Mouse (Mus musculus) urinary bladder, adult 2 months (tissue): ENCODE results near the gene Fgd3. TPM values are rescaled to one million over a fixed set of nuclear protein-coding genes. Genes with fewer than 3 reads are reported as not detected.

Source experiments
- DNase-seq: peaks from one replicate; pipeline ENCODE4 v3.0.0; 2022; ENCODE audit warnings: low spot score
- polyA plus RNA-seq: library from polyadenylated mRNA; depleted of rRNA; stranded (reverse); fragments of >200 nt; gene quantifications from 2 replicates; pipeline ENCODE4 v1.2.3, GENCODE M21; 2012

Gene Fgd3
- polyA plus RNA-seq, 1 experiment = 7.2 TPM

DNA sequence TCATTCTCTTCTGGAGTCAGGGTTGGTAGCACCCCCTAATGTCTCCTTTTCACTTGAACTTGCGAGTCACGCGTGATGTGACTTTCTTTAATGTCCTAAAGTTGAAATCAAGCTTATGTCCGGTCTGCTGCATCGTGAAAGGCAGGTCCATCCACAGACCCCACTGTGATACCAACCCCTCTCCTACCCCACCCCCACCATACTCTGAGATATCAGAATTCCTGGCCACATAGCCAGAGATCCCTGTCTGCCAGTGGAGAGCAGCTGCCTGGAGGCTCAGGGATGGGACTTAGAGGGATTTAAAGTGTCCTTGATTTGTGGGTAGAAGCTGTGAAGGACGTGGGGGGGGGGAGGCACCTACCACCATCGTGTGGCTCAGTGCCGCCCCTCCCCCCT is 71.6 kb downstream of the Fgd3 start, which contains the start of gene Susd3:
Gene Susd3 (minus strand): TSS at position 240 of the 396 bp plus-strand sequence.
- no peak for DNase-seq

GRCm38 (mm10) chr13:49247740-49248466 is 72.2 kb downstream of the Fgd3 start:
- no peak for DNase-seq

GRCm38 (mm10) chr13:49247232-49247739 is 72.8 kb downstream of the Fgd3 start:
- DNase-seq = no peak

- DNase-seq = no peak
These were observed 73.5 kb downstream of the Fgd3 start for GRCm38 (mm10) chr13:49246626-49247025.

DNA sequence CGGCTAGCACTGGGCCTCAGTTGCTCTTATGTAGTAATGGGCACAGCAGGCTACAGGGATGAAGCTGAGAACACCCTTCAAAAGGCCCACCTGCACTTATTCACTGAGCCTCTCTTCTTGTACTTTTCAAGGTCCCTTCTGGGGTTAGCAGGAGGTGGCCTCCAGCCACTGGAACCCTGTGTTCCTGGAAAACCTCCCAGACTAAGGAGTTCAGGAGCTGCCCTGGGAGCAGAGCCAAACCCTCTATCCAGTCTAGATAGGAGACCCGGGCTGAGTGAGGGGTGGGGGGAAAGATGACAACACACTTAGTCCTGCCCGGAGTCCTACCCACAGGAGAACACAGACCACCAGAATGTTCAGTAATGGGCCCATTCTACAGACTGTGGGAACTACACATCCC is 74.1 kb downstream of the Fgd3 start:
- no peak for DNase-seq

DNA sequence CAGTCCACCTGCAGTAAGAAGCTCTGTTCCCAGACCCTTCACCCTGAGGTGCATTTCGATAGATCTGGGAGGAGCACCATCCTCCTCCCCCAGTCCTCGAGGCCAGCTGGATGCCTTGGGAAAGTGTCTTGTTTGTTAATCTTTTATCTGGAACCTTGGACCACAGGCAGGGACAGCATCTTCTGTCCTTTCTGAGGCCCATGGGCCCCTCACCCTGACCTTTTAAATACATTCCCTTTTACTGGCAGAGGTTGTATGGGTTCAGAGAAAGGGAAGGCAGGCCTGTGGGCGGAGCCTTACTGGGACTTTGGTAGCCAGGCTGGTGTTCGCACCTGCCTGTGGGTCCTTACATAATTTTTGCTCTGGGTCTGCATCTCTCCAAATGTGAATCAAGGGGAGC is 74.9 kb downstream of the Fgd3 start:
- no peak for DNase-seq

DNA sequence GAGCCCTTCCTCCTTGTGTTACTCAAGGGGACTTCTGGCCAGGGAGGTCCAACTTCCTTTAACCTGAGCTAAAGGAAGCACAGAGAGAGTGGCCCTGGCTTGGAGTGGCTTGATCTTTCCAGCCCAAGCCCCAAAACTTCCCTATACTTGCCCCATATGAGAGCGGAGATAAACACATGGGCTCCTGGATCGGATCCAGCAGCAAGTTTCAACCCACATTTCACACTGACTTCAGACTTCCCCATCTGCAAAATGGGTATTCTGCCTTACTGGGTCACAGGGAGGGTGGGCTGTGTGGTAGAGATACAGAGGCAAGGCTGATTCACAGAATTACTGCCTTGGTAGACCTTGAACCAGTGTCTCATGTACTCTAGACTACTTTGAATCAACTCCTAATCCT is 76.6 kb downstream of the Fgd3 start:
- no peak for DNase-seq

GRCm38 (mm10) chr13:49242321-49243065 is 77.6 kb downstream of the Fgd3 start:
- no peak for DNase-seq

DNA sequence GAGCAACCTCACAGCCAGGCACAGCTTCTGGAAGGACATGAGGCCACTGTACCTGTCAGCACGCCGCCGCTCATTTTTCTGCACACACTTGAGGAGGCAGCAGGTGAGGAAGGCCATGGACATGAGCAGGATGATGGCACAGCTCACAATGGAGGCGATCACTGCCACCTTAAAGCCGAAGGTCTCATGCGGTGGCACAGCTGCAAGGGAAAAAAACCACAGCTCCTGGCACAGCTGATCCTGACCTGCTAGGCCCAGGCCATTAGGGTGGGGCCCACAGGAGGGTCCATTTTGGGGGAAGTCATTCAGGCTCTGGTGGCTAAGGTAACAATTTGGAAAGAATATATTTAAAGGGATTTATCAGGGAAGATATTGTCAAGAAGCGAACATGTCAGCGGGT is 81.4 kb downstream of the Fgd3 start:
- no peak for DNase-seq

DNA sequence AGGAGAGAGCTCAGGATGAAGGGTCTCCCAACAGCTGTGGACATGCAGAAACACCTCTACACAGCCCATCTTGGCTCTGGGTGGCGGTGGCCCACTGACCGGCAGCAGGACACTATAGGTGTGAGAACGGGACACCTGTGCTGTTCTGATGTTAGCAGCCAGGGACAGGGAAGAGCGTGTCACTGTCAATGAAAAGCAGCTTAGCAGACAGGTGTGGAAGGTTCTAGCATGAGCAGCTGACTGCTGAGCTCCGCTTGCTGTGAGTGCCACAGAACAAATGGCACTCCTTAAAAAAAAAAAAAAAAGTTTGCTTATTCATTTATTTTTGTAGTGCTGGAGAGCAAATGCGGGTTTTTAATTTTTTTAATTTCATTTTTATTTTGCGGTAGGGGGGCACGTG is 82.5 kb downstream of the Fgd3 start:
- no peak for DNase-seq

DNA sequence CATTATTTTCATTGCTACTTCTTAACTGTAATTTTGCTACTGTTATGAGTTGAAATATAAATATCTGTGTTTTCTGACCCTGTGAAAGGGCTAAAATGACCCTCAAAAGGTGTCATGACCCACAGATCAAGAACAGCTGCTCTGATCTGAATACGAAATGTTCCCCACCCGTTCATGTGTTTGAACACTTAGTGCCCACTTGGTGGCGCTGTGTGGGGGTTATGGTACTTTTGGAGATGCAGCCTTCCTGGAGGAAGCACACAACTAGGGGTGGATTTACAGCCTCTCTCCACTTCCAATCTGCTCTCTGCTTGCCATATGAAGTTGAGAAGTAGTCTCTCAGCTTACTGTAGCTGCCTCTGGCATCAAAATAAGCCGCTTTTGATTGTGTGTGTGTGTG is 85.4 kb downstream of the Fgd3 start:
- DNase-seq = no peak

DNA sequence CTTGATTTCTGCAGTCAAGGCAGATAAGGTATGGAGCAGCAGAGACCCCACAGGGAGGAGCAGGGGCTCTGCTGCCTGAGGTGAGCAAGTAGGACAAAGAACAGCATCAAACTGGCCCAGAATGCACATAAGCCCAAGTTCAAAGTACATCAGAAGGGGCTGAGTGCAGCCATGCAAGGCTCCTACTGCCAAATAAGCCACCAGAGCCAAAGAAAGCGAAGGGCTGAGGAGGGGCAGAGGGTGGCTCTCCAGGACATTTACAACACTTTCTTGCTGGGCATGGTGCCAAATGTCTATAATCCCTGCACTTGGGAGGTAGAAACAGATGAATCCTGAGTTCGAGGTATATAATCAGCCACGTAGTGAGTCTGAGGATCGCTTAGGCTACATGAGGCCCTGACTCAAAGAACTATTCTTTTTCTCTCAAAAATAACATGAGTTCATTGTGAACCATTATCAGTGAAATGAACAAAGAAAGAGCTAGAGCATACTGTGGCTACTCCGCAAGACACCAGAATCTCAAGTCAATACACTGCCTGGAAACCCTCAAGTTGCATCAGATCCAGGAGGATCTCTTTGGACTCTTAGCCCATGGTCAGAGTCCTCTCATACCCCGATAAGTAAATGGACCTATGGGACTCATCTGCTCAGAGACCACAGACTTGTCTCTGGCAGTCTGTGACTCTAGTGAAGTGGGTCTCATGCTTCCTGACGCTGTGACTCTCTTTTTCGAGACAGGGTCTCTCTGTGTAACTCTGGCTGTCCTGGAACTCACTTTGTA is 86.1 kb downstream of the Fgd3 start:
- DNase-seq = no peak

GRCm38 (mm10) chr13:49225633-49226032 is 94.5 kb downstream of the Fgd3 start:
- no peak for DNase-seq

GRCm38 (mm10) chr13:49225159-49225558 is 95.0 kb downstream of the Fgd3 start:
- DNase-seq = no peak

- no peak for DNase-seq
These were observed 95.4 kb downstream of the Fgd3 start for GRCm38 (mm10) chr13:49224729-49225128.

DNA sequence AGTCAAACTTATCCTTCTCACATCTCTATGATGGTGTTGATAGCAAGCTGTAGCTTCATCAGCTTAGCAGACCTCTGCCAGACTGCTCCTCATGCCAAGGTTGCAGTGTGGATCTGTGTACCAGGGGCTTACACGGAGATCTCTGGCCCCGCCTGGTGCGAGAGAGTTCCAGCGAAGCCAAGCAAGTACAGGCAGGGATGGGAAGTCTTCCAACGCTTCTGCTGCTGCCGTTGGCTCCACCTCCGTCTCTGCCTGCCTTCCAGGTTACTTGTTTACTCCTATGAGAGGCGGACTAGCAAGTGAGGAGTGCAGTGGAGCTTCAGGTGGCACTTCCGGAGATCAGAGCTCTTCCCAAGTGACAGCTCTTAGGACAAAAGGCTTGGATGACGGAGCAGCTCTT is 95.8 kb downstream of the Fgd3 start:
- DNase-seq = no peak

- DNase-seq = no peak
These were observed 99.2 kb downstream of the Fgd3 start for GRCm38 (mm10) chr13:49220912-49221311.

DNA sequence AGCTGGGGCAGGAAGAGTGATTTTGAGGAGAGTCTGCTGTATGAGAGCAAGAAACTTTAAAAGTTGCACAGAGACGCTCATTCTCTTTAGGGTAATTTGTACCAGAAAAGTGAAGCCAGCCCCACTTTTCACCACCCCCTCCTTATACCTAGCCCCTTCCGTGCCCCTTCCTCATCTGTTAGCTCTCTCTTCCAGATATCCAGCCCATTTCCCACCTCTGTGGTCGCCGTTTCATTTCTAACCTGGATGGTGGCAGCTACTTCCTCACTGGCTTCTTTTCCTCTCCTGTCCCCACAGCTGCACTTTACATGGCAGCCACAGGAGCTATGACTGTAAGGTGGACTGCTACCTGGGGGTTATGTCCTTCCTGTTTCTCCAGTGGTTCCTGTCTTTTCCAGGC is 100.7 kb downstream of the Fgd3 start:
- DNase-seq = no peak

DNA sequence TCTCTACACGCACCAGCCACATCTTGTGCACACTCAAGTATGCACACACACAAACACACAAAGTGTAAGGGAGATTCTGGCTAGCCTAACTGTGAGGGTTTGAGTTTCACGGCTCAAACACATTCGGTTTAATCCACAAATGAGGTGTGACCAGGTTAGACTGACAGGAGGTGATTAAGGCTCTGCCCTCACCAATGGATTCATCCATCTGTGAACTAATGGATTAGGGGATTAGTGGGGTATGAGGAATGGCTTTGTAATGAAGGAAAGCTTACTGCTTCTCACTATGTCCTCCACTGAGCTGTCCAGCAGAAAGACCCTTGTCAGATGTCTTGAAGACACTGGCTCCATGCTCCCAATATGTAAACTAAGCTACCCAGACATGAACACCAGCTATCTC is 101.5 kb downstream of the Fgd3 start:
- no peak for DNase-seq

DNA sequence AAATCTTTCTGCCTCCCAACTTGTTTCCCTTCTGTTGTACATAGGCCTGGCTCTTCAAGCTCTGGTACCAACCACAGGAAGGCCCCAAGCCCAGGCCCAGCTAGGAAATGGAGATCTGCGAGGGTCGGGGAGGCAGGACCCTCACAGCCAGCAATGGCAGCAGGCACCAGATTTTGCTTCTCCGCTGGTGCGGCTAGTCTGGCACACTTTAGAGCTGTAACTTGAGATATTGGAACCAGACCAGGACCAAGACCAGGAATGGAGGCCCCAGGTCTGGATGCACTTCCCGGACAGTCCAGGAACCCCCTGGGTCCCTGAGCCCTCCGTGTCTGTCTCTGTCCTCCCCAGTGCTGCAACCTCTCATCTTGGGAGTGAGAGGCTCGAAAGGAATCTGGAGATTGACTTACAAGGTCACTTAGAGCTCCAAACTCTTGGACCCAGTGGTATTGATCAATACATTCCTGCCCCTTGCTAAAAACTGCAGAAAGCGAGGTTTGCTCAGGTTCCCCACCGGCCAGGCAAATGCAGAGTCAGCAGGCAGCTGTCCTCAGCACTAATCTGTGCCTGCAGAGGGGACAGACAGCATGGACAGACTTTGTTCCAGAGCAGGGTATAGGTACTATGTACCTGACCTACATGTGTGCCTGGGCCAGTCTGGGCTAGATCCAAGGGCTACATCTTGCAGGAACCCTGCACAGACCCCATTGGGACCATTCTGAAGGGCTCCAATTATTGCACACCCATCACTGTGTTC is 103.1 kb downstream of the Fgd3 start:
- DNase-seq = no peak

GRCm38 (mm10) chr13:49216220-49216552 is 103.9 kb downstream of the Fgd3 start:
- DNase-seq = no peak
